Comparison of ENCODE assay signal across 8 mouse cellular contexts in genomic region chr1:171034201-171034600, GRCm38 (mm10). TPM values are rescaled to one million over a fixed set of nuclear protein-coding genes. Genes with fewer than 3 reads are reported as not detected.
DNase-seq lines count a peak whose midpoint lies in the region; ATAC-seq lines count a peak whose summit lies in the region.

No protein-coding gene starts in this region.

- H3K4me2 ChIP-seq in neural tube, embryonic 15.5 days, result peak overlapping the region; percentile 92

- no peaks in the 10 kb centered on the region for H3K36me3 ChIP-seq in limb, embryonic 10.5 days
- no peaks in the 10 kb centered on the region for H3K36me3 ChIP-seq in neural tube, embryonic 15.5 days

- H3K9ac ChIP-seq in neural tube, embryonic 15.5 days (replicated peaks), result peak overlapping the region; percentile 31

- no peak overlapping the region for H3K27ac ChIP-seq in limb, embryonic 10.5 days
- H3K27ac ChIP-seq in neural tube, embryonic 15.5 days (replicated peaks), result no peak overlapping the region

- ATAC-seq in neural tube, embryonic 15.5 days (ENCODE audit: low FRiP score), result no peak
- no peak for ATAC-seq in cerebellum, adult (ENCODE audit: insufficient number of reproducible peaks, low FRiP score, low TSS enrichment)

- no peaks in the 10 kb centered on the region for H3K9me3 ChIP-seq in limb, embryonic 10.5 days (replicated peaks)
- H3K9me3 ChIP-seq in neural tube, embryonic 15.5 days (replicated peaks), result no peaks in the 10 kb centered on the region

- peak; percentile 10 for DNase-seq in embryo, embryonic 10 days (ENCODE audit: low spot score)
- no peak for DNase-seq in embryo, embryonic 10.5 days (ENCODE audit: low spot score)
- peak; percentile 17 for DNase-seq in right cerebral cortex, adult 18-20 months
- no peak for DNase-seq in right cerebral cortex, postnatal 14 days
- DNase-seq in limb, embryonic 10.5 days (ENCODE audit: low spot score), result no peak
- no peak for DNase-seq in urinary bladder, postnatal 36 days (ENCODE audit: low spot score in 2 of 2)

- peaks cover 66% of the 10 kb centered on the region for H3K27me3 ChIP-seq in limb, embryonic 10.5 days (ENCODE audit: low read depth, poor library complexity, severe bottlenecking)
- H3K27me3 ChIP-seq in neural tube, embryonic 15.5 days (replicated peaks), result peaks cover 26% of the 10 kb centered on the region; the same call in 1 of the 2 replicates

- 10% methylated on average over 11 of the region's 11 CpGs for WGBS in limb, embryonic 10.5 days
- 5% methylated on average over 11 of the region's 11 CpGs for WGBS in neural tube, embryonic 15.5 days

- H3K4me3 ChIP-seq in limb, embryonic 10.5 days, result peak overlapping the region; percentile 60
- H3K4me3 ChIP-seq in neural tube, embryonic 15.5 days (replicated peaks), result peak overlapping the region; percentile 59

- peaks cover 21% of the 10 kb centered on the region for H3K4me1 ChIP-seq in limb, embryonic 10.5 days
- H3K4me1 ChIP-seq in neural tube, embryonic 15.5 days, result peaks cover 29% of the 10 kb centered on the region

RNA-seq across cellular contexts. Expression of gene Fcgr4, which starts 15.5 kb away (rescaled TPM):
- polyA plus RNA-seq in limb, embryonic 10.5 days (2016; fragmentation: Nextera tagmentation; extraction: Ambion mirVana), result 0.11 TPM in 1 of 2 replicates, not detected in the other
- polyA plus RNA-seq in neural tube, embryonic 15.5 days (2015; fragmentation: Nextera tagmentation; extraction: Ambion mirVana), result 0.40 and 0.95 TPM in 2 replicates

RNA-seq across cellular contexts. Expression of gene Fcgr3, which starts 30.5 kb away (rescaled TPM):
- polyA plus RNA-seq in limb, embryonic 10.5 days (2016; fragmentation: Nextera tagmentation; extraction: Ambion mirVana), result 3.0 and 3.3 TPM in 2 replicates
- 11.5 and 11.8 TPM in 2 replicates for polyA plus RNA-seq in neural tube, embryonic 15.5 days (2015; fragmentation: Nextera tagmentation; extraction: Ambion mirVana)

RNA-seq across cellular contexts. Expression of gene Fcgr2b, which starts 57.9 kb away (rescaled TPM):
- polyA plus RNA-seq in limb, embryonic 10.5 days (2016; fragmentation: Nextera tagmentation; extraction: Ambion mirVana), result 0.19 TPM in 1 of 2 replicates, not detected in the other
- polyA plus RNA-seq in neural tube, embryonic 15.5 days (2015; fragmentation: Nextera tagmentation; extraction: Ambion mirVana), result 1.1 and 3.2 TPM in 2 replicates

Comparison
In these comparisons a context has a peak if more than half of its experiments do, and no peak if none do; other contexts are left out.
1. DNase-seq: peak in embryo, embryonic 10 days (single experiment) and right cerebral cortex, adult 18-20 months (single experiment); none in embryo, embryonic 10.5 days (single experiment), right cerebral cortex, postnatal 14 days (single experiment), limb, embryonic 10.5 days (single experiment) and urinary bladder, postnatal 36 days (0 of 2).